Mouse (Mus musculus) megakaryocyte, embryonic 14.5 days (primary cell): ENCODE data around the gene Rcc2.

ENCODE experiments used
- FLI1 ChIP-seq: IDR thresholded peaks from 2 replicates; pipeline ENCODE4 v1.6.1; 2012; ENCODE audit warnings: low read length, inconsistent platforms, mixed read lengths
- GATA1 ChIP-seq: IDR thresholded peaks from 3 replicates; pipeline ENCODE4 v1.6.1; 2012; ENCODE audit warnings: mixed read lengths, low read length, inconsistent platforms, borderline replicate concordance

- TF ChIP-seq GATA1 (no peak), FLI1 (no peak)
Observed at GRCm38 (mm10) chr4:140721968-140722490, 21.7 kb downstream of the Rcc2 start.
